Mouse (Mus musculus) hindbrain, embryonic 12.5 days (tissue): ENCODE measurements around the gene Catsper4. TPM values are rescaled to one million over a fixed set of nuclear protein-coding genes. Genes with fewer than 3 reads are reported as not detected.

Experiments used
- ATAC-seq: fragments of 200-750 bp; cut with Nextera tagmentation; 2 replicates; pipeline ENCODE4 v1.8.0; 2017; ENCODE audit warnings: moderate TSS enrichment; ENCODE audit not compliant: low FRiP score
- H3K27ac ChIP-seq: fragments of 300-500 bp; sonication (generic); 2 replicates; pipeline ENCODE4 v1.5.1; 2016; ENCODE audit warnings: mild to moderate bottlenecking
- H3K27me3 ChIP-seq: fragments of 300-500 bp; sonication (generic); 2 replicates; pipeline ENCODE4 v1.6.1; 2016; ENCODE audit warnings: mild to moderate bottlenecking
- H3K36me3 ChIP-seq: fragments of 300-500 bp; sonication (generic); 2 replicates; pipeline ENCODE4 v1.6.1; 2016; ENCODE audit warnings: mild to moderate bottlenecking
- H3K4me1 ChIP-seq: fragments of 300-500 bp; sonication (generic); 2 replicates; pipeline ENCODE4 v1.6.1; 2016
- H3K4me2 ChIP-seq: fragments of 300-500 bp; sonication (generic); replicated peaks from 2 replicates; pipeline ENCODE4 v1.6.1; 2016; ENCODE audit warnings: mild to moderate bottlenecking
- H3K4me3 ChIP-seq: fragments of 300-500 bp; sonication (generic); 2 replicates; pipeline ENCODE4 v1.5.1; 2016; ENCODE audit warnings: mild to moderate bottlenecking
- H3K9ac ChIP-seq: fragments of 300-500 bp; sonication (generic); 2 replicates; pipeline ENCODE4 v1.6.1; 2016; ENCODE audit warnings: mild to moderate bottlenecking, moderate library complexity
- H3K9me3 ChIP-seq: fragments of 300-500 bp; sonication (generic); replicated peaks from 2 replicates; pipeline ENCODE4 v1.6.1; 2016; ENCODE audit warnings: mild to moderate bottlenecking
- WGBS: fragments of 180-500 bp; shearing (Covaris S2); methylation state at CpG from one replicate; pipeline ENCODE4 v1.1.7; 2016; 5-methylcytosine and 5-hydroxymethylcytosine counted together
- polyA plus RNA-seq: library from polyadenylated mRNA; unstranded; fragments of >200 nt; fragmentation: Nextera tagmentation; extraction: Ambion mirVana; gene quantifications from 2 replicates; pipeline ENCODE4 v1.2.1, GENCODE M21; 2016

The Catsper4 gene
- polyA plus RNA-seq, 1 experiment from 2014 or later: not detected

- Histone ChIP-seq H3K4me3 (no peak overlapping the region), H3K9ac (no peak overlapping the region), H3K4me1 (no peaks in the 10 kb centered on the region), H3K27me3 (no peaks in the 10 kb centered on the region), H3K36me3 (peaks cover 13% of the 10 kb centered on the region; the same call in 1 of the 2 replicates), H3K9me3 (no peaks in the 10 kb centered on the region), H3K4me2 (no peak overlapping the region), H3K27ac (no peak overlapping the region)
- ATAC-seq: no peak
- 97% methylated on average over 6 of the region's 6 CpGs for WGBS
Observed at GRCm38 (mm10) chr4:134164591-134164990, 62.6 kb downstream of the Catsper4 start.

Other genes with a start within 250 kb of the Catsper4 start
- gene Dhdds, start 226.5 kb downstream of the Catsper4 start, polyA plus RNA-seq: 43.1 and 44.1 TPM in 2 replicates
- 1.4 TPM in 2 replicates for gene Lin28a, start 208.5 kb downstream of the Catsper4 start, polyA plus RNA-seq
- gene Zfp683, start 173.5 kb downstream of the Catsper4 start, polyA plus RNA-seq: not detected in 2 replicates
- gene Crybg2, start 166.6 kb downstream of the Catsper4 start, polyA plus RNA-seq: 2.3 and 2.5 TPM in 2 replicates
- gene Cd52, start 132.3 kb downstream of the Catsper4 start, polyA plus RNA-seq: 4.8 and 5.0 TPM in 2 replicates
- 11.6 and 13.4 TPM in 2 replicates for gene Ubxn11, start 124.8 kb downstream of the Catsper4 start, polyA plus RNA-seq
- gene Sh3bgrl3, start 98.6 kb downstream of the Catsper4 start, polyA plus RNA-seq: 333 and 369 TPM in 2 replicates
- 28.1 and 30.4 TPM in 2 replicates for gene Cep85, start 40.3 kb downstream of the Catsper4 start, polyA plus RNA-seq
- not detected in 2 replicates for gene Gm7534, start 24.4 kb downstream of the Catsper4 start, polyA plus RNA-seq
- gene Cnksr1, start 11.0 kb upstream of the Catsper4 start, polyA plus RNA-seq: 0.46 and 1.3 TPM in 2 replicates
- 0.31 and 0.66 TPM in 2 replicates for gene E130218I03Rik, start 16.3 kb upstream of the Catsper4 start, polyA plus RNA-seq
- gene Zfp593, start 18.2 kb upstream of the Catsper4 start, polyA plus RNA-seq: 18.3 TPM in 2 replicates
- 0.35 and 0.39 TPM in 2 replicates for gene Gm30191, start 19.6 kb upstream of the Catsper4 start, polyA plus RNA-seq
- 8.5 and 8.9 TPM in 2 replicates for gene Grrp1, start 26.7 kb upstream of the Catsper4 start, polyA plus RNA-seq
- 30.8 and 32.5 TPM in 2 replicates for gene Pdik1l, start 60.5 kb upstream of the Catsper4 start, polyA plus RNA-seq
- gene Trim63, start 87.7 kb upstream of the Catsper4 start, polyA plus RNA-seq: 0.54 and 1.6 TPM in 2 replicates
- not detected in 2 replicates for gene Slc30a2, start 115.8 kb upstream of the Catsper4 start, polyA plus RNA-seq
- gene Extl1, start 156.5 kb upstream of the Catsper4 start, polyA plus RNA-seq: 1.2 and 1.7 TPM in 2 replicates
- 9.2 and 10.7 TPM in 2 replicates for gene Pafah2, start 168.9 kb upstream of the Catsper4 start, polyA plus RNA-seq
- 4,582 and 4,772 TPM in 2 replicates for gene Stmn1, start 240.9 kb upstream of the Catsper4 start, polyA plus RNA-seq